Comparison of ENCODE assay signal across 10 mouse cellular contexts in the genomic region with DNA sequence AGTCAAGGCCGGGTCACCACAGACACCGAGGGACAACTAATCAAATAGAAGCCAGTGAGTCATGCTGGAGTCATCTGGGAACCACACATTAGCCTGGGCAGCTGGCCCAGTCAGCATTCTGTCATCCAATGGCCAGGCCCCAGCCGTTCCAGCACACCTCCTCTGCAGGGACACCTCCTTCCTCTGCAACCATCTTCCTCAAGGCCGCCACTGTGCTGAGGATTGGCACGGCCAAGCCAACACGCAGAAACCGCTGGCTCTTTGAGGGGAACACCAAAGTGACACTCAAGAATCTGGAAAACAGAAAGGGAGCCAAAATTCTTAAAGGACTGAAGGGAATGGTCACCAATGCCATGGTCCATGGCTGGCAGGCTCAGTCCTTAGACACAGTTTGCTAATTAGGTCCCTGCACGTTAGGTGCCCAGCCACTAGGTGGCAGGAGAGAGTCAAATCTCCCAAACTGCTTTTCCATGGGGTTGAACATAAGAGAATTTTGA. TPM values are rescaled to one million over a fixed set of nuclear protein-coding genes. Genes with fewer than 3 reads are reported as not detected.
DNase-seq lines count a peak whose midpoint lies in the region; ATAC-seq and TF ChIP-seq lines count a peak whose summit lies in the region.
"Had no signal": no experiment of that assay in that cellular context is flagged by ENCODE, and none has a peak within 500 bp of the region (broad histone marks: within the 10 kb centered on the region; RNA-seq: fewer than 3 reads in every experiment).

No protein-coding gene starts in this region.

- no peak for TF ChIP-seq POLR2A in small intestine, adult 2 months (IDR thresholded peaks at IDR 0.05; ENCODE audit: low read depth, low read length)

- no peaks in the 10 kb centered on the region for H3K27me3 ChIP-seq in forebrain, embryonic 10.5 days (ENCODE audit: poor library complexity, severe bottlenecking)
- H3K27me3 ChIP-seq in forebrain, embryonic 13.5 days = no peaks in the 10 kb centered on the region
- H3K27me3 ChIP-seq in embryonic facial prominence, embryonic 11.5 days (ENCODE audit: control insufficient read depth, insufficient read depth, low read length) = no peaks in the 10 kb centered on the region
- H3K27me3 ChIP-seq in small intestine, adult 2 months (ENCODE audit: control insufficient read depth, insufficient read depth, low read length) = no peaks in the 10 kb centered on the region
- H3K27me3 ChIP-seq: midbrain, embryonic 12.5 days had no signal

- peaks cover 6% of the 10 kb centered on the region; the same call in 1 of the 2 replicates for H3K4me1 ChIP-seq in forebrain, embryonic 10.5 days
- peaks cover 5% of the 10 kb centered on the region; the same call in 1 of the 2 replicates for H3K4me1 ChIP-seq in forebrain, embryonic 13.5 days
- no peaks in the 10 kb centered on the region for H3K4me1 ChIP-seq in embryonic facial prominence, embryonic 11.5 days (ENCODE audit: control insufficient read depth, insufficient read depth, low read length)
- H3K4me1 ChIP-seq in small intestine, adult 2 months (ENCODE audit: control insufficient read depth, insufficient read depth, insufficient read length, low read length) = no peaks in the 10 kb centered on the region

- WGBS in forebrain, embryonic 10.5 days = 66% methylated on average over 8 of the region's 8 CpGs
- 65% methylated on average over 8 of the region's 8 CpGs for WGBS in forebrain, embryonic 13.5 days
- 64% methylated on average over 8 of the region's 8 CpGs for WGBS in embryonic facial prominence, embryonic 11.5 days
- 38% methylated on average over 8 of the region's 8 CpGs for WGBS in small intestine, adult 2 months

- peak; percentile 96 for TF ChIP-seq CTCF in layer of hippocampus, adult 2 months (conservative IDR thresholded peaks at IDR 0.05)
- TF ChIP-seq CTCF in small intestine, adult 2 months (IDR thresholded peaks at IDR 0.05; ENCODE audit: extremely low read depth, insufficient read length, insufficient replicate concordance, low read depth, low read length) = peak; percentile 74; the same call in 1 of the 2 replicates

- DNase-seq in forebrain, embryonic 10.5 days (ENCODE audit: extremely low spot score, low spot score) = peak; percentile 47
- peak; percentile 89 for DNase-seq in adrenal gland, postnatal 10 days
- DNase-seq in embryonic facial prominence, embryonic 11.5 days (ENCODE audit: low spot score) = peak; percentile 63
- peak; percentile 78 for DNase-seq in heart, postnatal 25 days (ENCODE audit: low spot score)
- DNase-seq in layer of hippocampus, adult 2 months (ENCODE audit: low spot score in 2 of 2) = peak; percentile 29 to 68
- peak; percentile 80 for DNase-seq in lung, postnatal 14 days

- ATAC-seq in forebrain, embryonic 13.5 days = no peak
- no peak for ATAC-seq in embryonic facial prominence, embryonic 11.5 days (replicated peaks; ENCODE audit: insufficient number of reproducible peaks, low FRiP score, low TSS enrichment, low read depth)

- H3K36me3 ChIP-seq in forebrain, embryonic 10.5 days (replicated peaks) = no peaks in the 10 kb centered on the region
- H3K36me3 ChIP-seq in forebrain, embryonic 13.5 days (ENCODE audit: poor library complexity, severe bottlenecking) = no peaks in the 10 kb centered on the region
- no peaks in the 10 kb centered on the region for H3K36me3 ChIP-seq in embryonic facial prominence, embryonic 11.5 days (replicated peaks; ENCODE audit: control insufficient read depth, insufficient read depth, low read depth, low read length)
- peaks cover 19% of the 10 kb centered on the region for H3K36me3 ChIP-seq in small intestine, adult 2 months (ENCODE audit: control insufficient read depth, insufficient read depth, low read length)
- H3K36me3 ChIP-seq: G1E; midbrain, embryonic 12.5 days had no signal

- H3K4me3 ChIP-seq in forebrain, embryonic 10.5 days = no peak overlapping the region
- H3K4me3 ChIP-seq in forebrain, embryonic 13.5 days = no peak overlapping the region
- no peak overlapping the region for H3K4me3 ChIP-seq in embryonic facial prominence, embryonic 11.5 days (ENCODE audit: low read depth, low read length)
- no peak overlapping the region for H3K4me3 ChIP-seq in layer of hippocampus, adult 2 months
- no peak overlapping the region for H3K4me3 ChIP-seq in small intestine, adult 2 months (ENCODE audit: low read depth, low read length)
- H3K4me3 ChIP-seq: midbrain, embryonic 12.5 days had no signal

- H3K9ac ChIP-seq in forebrain, embryonic 13.5 days = no peak overlapping the region
- H3K9ac ChIP-seq in embryonic facial prominence, embryonic 11.5 days (replicated peaks; ENCODE audit: low read length) = no peak overlapping the region
- H3K9ac ChIP-seq: midbrain, embryonic 12.5 days had no signal

- no peak overlapping the region for H3K27ac ChIP-seq in forebrain, embryonic 10.5 days
- no peak overlapping the region for H3K27ac ChIP-seq in forebrain, embryonic 13.5 days
- H3K27ac ChIP-seq in embryonic facial prominence, embryonic 11.5 days (replicated peaks; ENCODE audit: low read depth, low read length) = no peak overlapping the region
- H3K27ac ChIP-seq in layer of hippocampus, adult 2 months = no peak overlapping the region
- H3K27ac ChIP-seq in small intestine, adult 2 months (ENCODE audit: insufficient read depth, low read depth, low read length) = no peak overlapping the region
- H3K27ac ChIP-seq: midbrain, embryonic 12.5 days had no signal

- intact Hi-C loops in heart, postnatal 25 days (cut with DNase I) = loop anchor here (1.0 to 10.0 kb wide), 3 partner anchors 27 to 508 kb away; partner anchors contain the start of genes Cfap52, Ntn1 and Stx8

- no peaks in the 10 kb centered on the region for H3K9me3 ChIP-seq in forebrain, embryonic 10.5 days
- H3K9me3 ChIP-seq in forebrain, embryonic 13.5 days (replicated peaks) = no peaks in the 10 kb centered on the region
- no peaks in the 10 kb centered on the region for H3K9me3 ChIP-seq in embryonic facial prominence, embryonic 11.5 days (replicated peaks; ENCODE audit: control insufficient read depth, low read length)
- H3K9me3 ChIP-seq: midbrain, embryonic 12.5 days had no signal

- H3K4me2 ChIP-seq in forebrain, embryonic 13.5 days = no peak overlapping the region
- H3K4me2 ChIP-seq in embryonic facial prominence, embryonic 11.5 days (ENCODE audit: low read depth, low read length) = no peak overlapping the region
- H3K4me2 ChIP-seq: midbrain, embryonic 12.5 days had no signal

RNA-seq across cellular contexts. Expression of gene Usp43, which starts 24.8 kb away (rescaled TPM):
- polyA plus RNA-seq in forebrain, embryonic 10.5 days (2016; fragmentation: Nextera tagmentation; extraction: Ambion mirVana) = 0.71 and 0.78 TPM in 2 replicates
- polyA plus RNA-seq in forebrain, embryonic 13.5 days (2015; fragmentation: Nextera tagmentation; extraction: Ambion mirVana) = 0.37 and 0.39 TPM in 2 replicates
- 1 to 10 TPM; 1.7 to 2.9 TPM for total RNA-seq in adrenal gland, postnatal 10 days (2021)
- 0.64 and 0.70 TPM in 2 replicates for polyA plus RNA-seq in embryonic facial prominence, embryonic 11.5 days (2014; fragmentation: Nextera tagmentation; extraction: Ambion mirVana)
- total RNA-seq in heart, postnatal 25 days (2021) = 1 to 10 TPM; 2.0 to 2.8 TPM
- total RNA-seq in layer of hippocampus, adult 2 months (2021) = under 1 TPM; 0.91 to 0.95 TPM
- 7.8 and 17.3 TPM in 2 replicates for polyA plus RNA-seq in small intestine, adult 2 months (2012; rRNA removed)
- polyA plus RNA-seq: G1E had no signal
